Mouse (Mus musculus) embryo, embryonic 10.5 days (tissue): ENCODE data around the gene Tsen54.
"Not testable (repeated sequence)": the region's sequence is repeated elsewhere in the genome, so short reads cannot be mapped to it uniquely, and the experiment has no call there.

ENCODE experiments used
- DNase-seq: peaks from one replicate; pipeline ENCODE4 v3.0.0-alpha.2; 2015; ENCODE audit warnings: low spot score

The Tsen54 gene

GRCm38 (mm10) chr11:115830550-115831325, 16.2 kb downstream of the Tsen54 start:
- DNase-seq, result no peak

- no peak for DNase-seq
Observed at GRCm38 (mm10) chr11:115831518-115831917, 17.0 kb downstream of the Tsen54 start.

GRCm38 (mm10) chr11:115832064-115832463, 17.5 kb downstream of the Tsen54 start:
- no peak for DNase-seq

- peak; percentile 77 for DNase-seq
Observed at GRCm38 (mm10) chr11:115832523-115832922, 18.0 kb downstream of the Tsen54 start.

- peak; percentile 61 for DNase-seq
Observed at GRCm38 (mm10) chr11:115833021-115833513, 18.5 kb downstream of the Tsen54 start.

- DNase-seq, result no peak
Observed at GRCm38 (mm10) chr11:115834033-115834432, 19.5 kb downstream of the Tsen54 start.

GRCm38 (mm10) chr11:115836656-115837395, 22.3 kb downstream of the Tsen54 start:
- no peak for DNase-seq

GRCm38 (mm10) chr11:115837606-115838345, 23.3 kb downstream of the Tsen54 start:
- no peak for DNase-seq

- DNase-seq, result no peak
Observed at GRCm38 (mm10) chr11:115838895-115839311, 24.4 kb downstream of the Tsen54 start.

- DNase-seq, result no peak
Observed at GRCm38 (mm10) chr11:115839732-115840131, 25.2 kb downstream of the Tsen54 start.

- no peak for DNase-seq
Observed at GRCm38 (mm10) chr11:115841044-115841443, 26.5 kb downstream of the Tsen54 start.

- peak; percentile 52 for DNase-seq
Observed at GRCm38 (mm10) chr11:115841961-115842550, 27.5 kb downstream of the Tsen54 start.

- no peak for DNase-seq
Observed at GRCm38 (mm10) chr11:115843141-115843890, 28.8 kb downstream of the Tsen54 start.

- no peak for DNase-seq
Observed at GRCm38 (mm10) chr11:115843891-115844239, 29.3 kb downstream of the Tsen54 start.

GRCm38 (mm10) chr11:115844240-115844639, 29.7 kb downstream of the Tsen54 start:
- DNase-seq, result no peak

GRCm38 (mm10) chr11:115845819-115846218, 31.3 kb downstream of the Tsen54 start:
- DNase-seq, result no peak

GRCm38 (mm10) chr11:115854674-115855073, 40.1 kb downstream of the Tsen54 start:
- no peak for DNase-seq

GRCm38 (mm10) chr11:115857146-115857545, 42.6 kb downstream of the Tsen54 start:
- DNase-seq, result not testable (repeated sequence)

GRCm38 (mm10) chr11:115857936-115858335, 43.4 kb downstream of the Tsen54 start:
- DNase-seq, result no peak

- DNase-seq, result no peak
Observed at GRCm38 (mm10) chr11:115858354-115858753, 43.8 kb downstream of the Tsen54 start, which contains the start of gene Myo15b. Gene Myo15b, plus strand, starts transcription at chr11:115858406.
